Mouse (Mus musculus) small intestine, adult 2 months (tissue): Measurements from ENCODE around the gene Map4.

Experiments
- CTCF ChIP-seq: fragments of 200-500 bp; IDR thresholded peaks from 2 replicates; pipeline ENCODE4 v1.5.1; 2012; ENCODE audit warnings: low read depth, mild to moderate bottlenecking, control low read depth, inconsistent platforms, low read length, moderate library complexity, mixed read lengths; ENCODE audit not compliant: insufficient replicate concordance, insufficient read length; ENCODE audit errors: extremely low read depth
- POLR2A ChIP-seq: fragments of 200-500 bp; IDR thresholded peaks from 2 replicates; pipeline ENCODE4 v1.6.1; 2012; ENCODE audit warnings: low read depth, mild to moderate bottlenecking, control low read depth, inconsistent platforms, low read length, moderate library complexity

DNA sequence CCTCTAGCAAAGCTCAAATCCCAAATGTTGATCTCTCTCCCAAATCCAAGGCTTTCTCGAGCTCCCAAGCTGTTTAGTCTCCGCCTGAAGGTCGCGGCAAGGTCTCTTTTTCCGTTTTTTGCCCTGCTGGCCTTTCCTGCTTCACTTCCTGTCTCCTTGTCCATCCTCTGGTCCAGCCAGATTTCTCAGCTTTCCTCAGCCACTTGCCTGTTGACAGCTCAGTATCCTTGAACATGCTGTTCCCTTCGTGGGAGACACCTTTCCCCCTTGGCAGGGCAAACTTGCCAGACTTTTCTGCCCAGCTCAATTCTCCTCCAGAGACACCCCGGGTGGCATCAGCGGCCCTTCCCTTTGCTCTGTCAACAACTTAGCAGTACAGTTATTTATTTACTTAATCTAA lies 31.5 kb upstream of the Map4 start:
- TF ChIP-seq POLR2A = no peak
- TF ChIP-seq CTCF = no peak
